Mouse (Mus musculus): Measurements from ENCODE around the gene Prkaa2. TPM values are rescaled to one million over a fixed set of nuclear protein-coding genes. Genes with fewer than 3 reads are reported as not detected.

Gene Prkaa2
- polyA plus RNA-seq, 1 experiment from 2014 or later = 2.9 TPM

DNA sequence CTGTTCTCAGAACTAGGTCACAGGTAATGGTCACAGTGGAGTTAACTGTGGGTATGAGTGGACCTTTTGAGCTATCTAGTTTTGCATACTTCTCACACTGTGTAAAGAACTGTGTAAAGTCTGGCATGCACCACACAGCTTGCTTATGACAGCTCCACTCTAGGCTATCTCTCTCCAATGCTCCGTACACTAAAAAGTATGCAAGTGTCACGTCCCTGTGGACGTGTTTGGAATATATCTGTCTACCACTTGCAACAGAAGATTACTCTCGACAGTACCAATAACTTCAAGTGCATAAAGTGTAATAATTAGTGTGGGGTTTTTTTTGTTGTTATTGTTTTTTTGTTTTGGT is 8.4 kb downstream of the Prkaa2 start:
- Histone ChIP-seq H3K9ac (ENCODE audit: low read length) (no peak overlapping the region), H3K36me3 (ENCODE audit: control insufficient read depth, insufficient read depth, low read length) (no peaks in the 10 kb centered on the region), H3K4me3 (ENCODE audit: low read depth, low read length) (no peak overlapping the region), H3K27me3 (replicated peaks; ENCODE audit: control insufficient read depth, insufficient read depth, low read length) (no peaks in the 10 kb centered on the region), H3K4me1 (replicated peaks; ENCODE audit: control insufficient read depth, insufficient read depth, low read length) (no peaks in the 10 kb centered on the region), H3K27ac (ENCODE audit: low read depth) (no peak overlapping the region), H3K9me3 (ENCODE audit: control insufficient read depth, low read length) (no peaks in the 10 kb centered on the region), H3K4me2 (ENCODE audit: low read length) (no peak overlapping the region)
- WGBS = 63% methylated on average over 4 of the region's 4 CpGs
- DNase-seq (ENCODE audit: low spot score) (no peak), ATAC-seq (replicated peaks; ENCODE audit: low FRiP score, low TSS enrichment, low read depth) (no peak)

GRCm38 (mm10) chr4:105100508-105101336 is 9.0 kb downstream of the Prkaa2 start:
- Histone ChIP-seq H3K27me3 (replicated peaks; ENCODE audit: control insufficient read depth, insufficient read depth, low read length) (no peaks in the 10 kb centered on the region), H3K36me3 (ENCODE audit: control insufficient read depth, insufficient read depth, low read length) (no peaks in the 10 kb centered on the region), H3K4me3 (ENCODE audit: low read depth, low read length) (no peak overlapping the region), H3K4me2 (ENCODE audit: low read length) (no peak overlapping the region), H3K9ac (ENCODE audit: low read length) (no peak overlapping the region), H3K4me1 (replicated peaks; ENCODE audit: control insufficient read depth, insufficient read depth, low read length) (no peaks in the 10 kb centered on the region), H3K27ac (ENCODE audit: low read depth) (no peak overlapping the region), H3K9me3 (ENCODE audit: control insufficient read depth, low read length) (no peaks in the 10 kb centered on the region)
- ATAC-seq (replicated peaks; ENCODE audit: low FRiP score, low TSS enrichment, low read depth) (no peak), DNase-seq (ENCODE audit: low spot score) (no peak)
- 40% methylated on average over 5 of the region's 5 CpGs for WGBS

- WGBS = 78% methylated on average over 7 of the region's 7 CpGs
Measured at GRCm38 (mm10) chr4:105098660-105099059, 11.0 kb downstream of the Prkaa2 start.

DNA sequence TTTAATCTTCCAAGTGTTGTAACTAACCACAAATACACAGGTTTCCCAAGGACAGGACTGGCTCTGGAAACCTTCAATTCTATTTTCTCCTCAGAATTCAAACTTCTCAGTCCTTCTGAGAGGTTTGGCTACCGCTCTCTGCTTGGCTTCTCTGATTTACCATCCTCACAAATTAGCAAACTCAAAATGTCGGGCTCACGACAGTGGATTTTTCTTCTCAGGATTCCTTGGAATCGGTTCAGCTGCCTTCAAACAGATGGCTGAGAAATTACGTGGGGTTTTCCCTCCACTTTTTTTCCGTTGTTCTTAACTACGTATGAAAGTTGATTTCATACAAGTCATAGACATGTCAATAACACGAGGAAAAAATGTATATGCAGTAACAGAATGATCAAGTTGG is 11.5 kb downstream of the Prkaa2 start:
- Histone ChIP-seq H3K9me3 (ENCODE audit: control insufficient read depth, low read length) (no peaks in the 10 kb centered on the region), H3K27me3 (replicated peaks; ENCODE audit: control insufficient read depth, insufficient read depth, low read length) (no peaks in the 10 kb centered on the region), H3K4me1 (replicated peaks; ENCODE audit: control insufficient read depth, insufficient read depth, low read length) (no peaks in the 10 kb centered on the region), H3K4me2 (ENCODE audit: low read length) (no peak overlapping the region), H3K36me3 (ENCODE audit: control insufficient read depth, insufficient read depth, low read length) (no peaks in the 10 kb centered on the region), H3K27ac (ENCODE audit: low read depth) (no peak overlapping the region), H3K4me3 (ENCODE audit: low read depth, low read length) (no peak overlapping the region), H3K9ac (ENCODE audit: low read length) (no peak overlapping the region)
- WGBS = 63% methylated on average over 8 of the region's 8 CpGs
- DNase-seq (ENCODE audit: low spot score) (no peak), ATAC-seq (replicated peaks; ENCODE audit: low FRiP score, low TSS enrichment, low read depth) (no peak)

More at GRCm38 (mm10) chr4:105098660-105099059, 11.0 kb downstream of the Prkaa2 start:
- no peaks in the 10 kb centered on the region for H3K36me3 ChIP-seq (ENCODE audit: control insufficient read depth, insufficient read depth, low read length)
- H3K4me3 ChIP-seq (ENCODE audit: low read depth, low read length) = no peak overlapping the region
- no peak overlapping the region for H3K27ac ChIP-seq (ENCODE audit: low read depth)
- DNase-seq (ENCODE audit: low spot score) (no peak), ATAC-seq (replicated peaks; ENCODE audit: low FRiP score, low TSS enrichment, low read depth) (no peak)
- no peaks in the 10 kb centered on the region for H3K4me1 ChIP-seq (replicated peaks; ENCODE audit: control insufficient read depth, insufficient read depth, low read length)
- no peak overlapping the region for H3K4me2 ChIP-seq (ENCODE audit: low read length)
- H3K27me3 ChIP-seq (replicated peaks; ENCODE audit: control insufficient read depth, insufficient read depth, low read length) = no peaks in the 10 kb centered on the region
- no peaks in the 10 kb centered on the region for H3K9me3 ChIP-seq (ENCODE audit: control insufficient read depth, low read length)
- H3K9ac ChIP-seq (ENCODE audit: low read length) = no peak overlapping the region

DNA sequence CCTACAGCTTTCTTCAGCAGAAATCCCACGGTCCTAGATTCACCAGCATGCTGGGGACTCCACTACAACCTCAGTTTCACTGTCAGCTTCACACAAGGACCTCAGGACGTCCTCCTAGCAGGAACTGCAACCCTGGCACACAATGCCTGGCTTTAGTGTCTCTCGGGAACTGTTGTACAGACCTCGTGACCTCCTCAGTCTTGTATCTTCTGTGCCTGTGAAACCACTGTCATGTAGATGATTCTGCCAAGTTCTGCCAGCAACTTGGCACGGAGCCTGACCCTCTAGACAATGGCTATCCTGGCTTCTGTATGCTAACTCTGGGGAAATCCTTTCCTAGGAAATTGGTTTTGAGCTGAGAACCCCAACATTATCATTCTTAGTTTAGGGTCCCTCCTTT is 14.4 kb downstream of the Prkaa2 start:
- 74% methylated on average over 5 of the region's 5 CpGs for WGBS

GRCm38 (mm10) chr4:105093951-105094350 is 15.7 kb downstream of the Prkaa2 start:
- WGBS = 90% methylated on average over 1 of the region's 1 CpGs
- H3K4me2 ChIP-seq (ENCODE audit: low read length) = no peak overlapping the region
- no peaks in the 10 kb centered on the region for H3K27me3 ChIP-seq (replicated peaks; ENCODE audit: control insufficient read depth, insufficient read depth, low read length)
- H3K9me3 ChIP-seq (ENCODE audit: control insufficient read depth, low read length) = no peaks in the 10 kb centered on the region
- no peaks in the 10 kb centered on the region for H3K36me3 ChIP-seq (ENCODE audit: control insufficient read depth, insufficient read depth, low read length)
- ATAC-seq (replicated peaks; ENCODE audit: low FRiP score, low TSS enrichment, low read depth) (no peak), DNase-seq (ENCODE audit: low spot score) (no peak)
- H3K4me3 ChIP-seq (ENCODE audit: low read depth, low read length) = no peak overlapping the region
- no peaks in the 10 kb centered on the region for H3K4me1 ChIP-seq (replicated peaks; ENCODE audit: control insufficient read depth, insufficient read depth, low read length)
- no peak overlapping the region for H3K27ac ChIP-seq (ENCODE audit: low read depth)
- no peak overlapping the region for H3K9ac ChIP-seq (ENCODE audit: low read length)

More for the DNA sequence above, 14.4 kb downstream of the Prkaa2 start:
- ATAC-seq (replicated peaks; ENCODE audit: low FRiP score, low TSS enrichment, low read depth) (no peak), DNase-seq (ENCODE audit: low spot score) (no peak)
- Histone ChIP-seq H3K9me3 (ENCODE audit: control insufficient read depth, low read length) (no peaks in the 10 kb centered on the region), H3K27ac (ENCODE audit: low read depth) (no peak overlapping the region), H3K4me3 (ENCODE audit: low read depth, low read length) (no peak overlapping the region), H3K9ac (ENCODE audit: low read length) (no peak overlapping the region), H3K4me2 (ENCODE audit: low read length) (no peak overlapping the region), H3K4me1 (replicated peaks; ENCODE audit: control insufficient read depth, insufficient read depth, low read length) (no peaks in the 10 kb centered on the region), H3K36me3 (ENCODE audit: control insufficient read depth, insufficient read depth, low read length) (no peaks in the 10 kb centered on the region), H3K27me3 (replicated peaks; ENCODE audit: control insufficient read depth, insufficient read depth, low read length) (no peaks in the 10 kb centered on the region)

GRCm38 (mm10) chr4:105090417-105090816 is 19.3 kb downstream of the Prkaa2 start:
- ATAC-seq (replicated peaks; ENCODE audit: low FRiP score, low TSS enrichment, low read depth) (no peak), DNase-seq (ENCODE audit: low spot score) (peak; percentile 38)
- Histone ChIP-seq H3K4me1 (replicated peaks; ENCODE audit: control insufficient read depth, insufficient read depth, low read length) (no peaks in the 10 kb centered on the region), H3K9ac (ENCODE audit: low read length) (no peak overlapping the region), H3K4me2 (ENCODE audit: low read length) (no peak overlapping the region), H3K4me3 (ENCODE audit: low read depth, low read length) (no peak overlapping the region), H3K27ac (ENCODE audit: low read depth) (no peak overlapping the region), H3K36me3 (ENCODE audit: control insufficient read depth, insufficient read depth, low read length) (no peaks in the 10 kb centered on the region), H3K9me3 (ENCODE audit: control insufficient read depth, low read length) (peaks cover 5% of the 10 kb centered on the region; the same call in 1 of the 2 replicates), H3K27me3 (replicated peaks; ENCODE audit: control insufficient read depth, insufficient read depth, low read length) (no peaks in the 10 kb centered on the region)
- WGBS = 90% methylated on average over 5 of the region's 5 CpGs

- H3K27ac ChIP-seq (ENCODE audit: low read depth) = no peak overlapping the region
- peaks cover 5% of the 10 kb centered on the region; the same call in 1 of the 2 replicates for H3K9me3 ChIP-seq (ENCODE audit: control insufficient read depth, low read length)
- WGBS = 88% methylated on average over 7 of the region's 7 CpGs
- ATAC-seq (replicated peaks; ENCODE audit: low FRiP score, low TSS enrichment, low read depth) = no peak
- DNase-seq (ENCODE audit: low spot score) = no peak
- no peaks in the 10 kb centered on the region for H3K4me1 ChIP-seq (replicated peaks; ENCODE audit: control insufficient read depth, insufficient read depth, low read length)
- no peak overlapping the region for H3K9ac ChIP-seq (ENCODE audit: low read length)
- H3K36me3 ChIP-seq (ENCODE audit: control insufficient read depth, insufficient read depth, low read length) = no peaks in the 10 kb centered on the region
- no peak overlapping the region for H3K4me2 ChIP-seq (ENCODE audit: low read length)
- no peaks in the 10 kb centered on the region for H3K27me3 ChIP-seq (replicated peaks; ENCODE audit: control insufficient read depth, insufficient read depth, low read length)
- no peak overlapping the region for H3K4me3 ChIP-seq (ENCODE audit: low read depth, low read length)
Measured at GRCm38 (mm10) chr4:105089386-105089785, 20.3 kb downstream of the Prkaa2 start.

GRCm38 (mm10) chr4:105088671-105089070 is 21.0 kb downstream of the Prkaa2 start:
- Histone ChIP-seq H3K4me1 (replicated peaks; ENCODE audit: control insufficient read depth, insufficient read depth, low read length) (no peaks in the 10 kb centered on the region), H3K9me3 (ENCODE audit: control insufficient read depth, low read length) (peaks cover 5% of the 10 kb centered on the region; the same call in 1 of the 2 replicates), H3K36me3 (ENCODE audit: control insufficient read depth, insufficient read depth, low read length) (no peaks in the 10 kb centered on the region), H3K27me3 (replicated peaks; ENCODE audit: control insufficient read depth, insufficient read depth, low read length) (no peaks in the 10 kb centered on the region), H3K4me2 (ENCODE audit: low read length) (no peak overlapping the region), H3K4me3 (ENCODE audit: low read depth, low read length) (no peak overlapping the region), H3K9ac (ENCODE audit: low read length) (no peak overlapping the region), H3K27ac (ENCODE audit: low read depth) (no peak overlapping the region)
- 64% methylated on average over 2 of the region's 2 CpGs for WGBS
- DNase-seq (ENCODE audit: low spot score) (no peak), ATAC-seq (replicated peaks; ENCODE audit: low FRiP score, low TSS enrichment, low read depth) (no peak)
